Mouse (Mus musculus) lung, adult 10 weeks (tissue): ENCODE results near the gene Agxt. TPM values are rescaled to one million over a fixed set of nuclear protein-coding genes. Genes with fewer than 3 reads are reported as not detected.

Experiments
- polyA plus RNA-seq: library from polyadenylated mRNA; stranded (reverse); fragments of 350-450 nt; fragmentation: Illumina TruSeq; extraction: RNeasy Lipid Tissue Mini Kit (QIAGEN cat#74804); gene quantifications from one replicate; pipeline ENCODE4 v1.2.3, GENCODE M21; 2014; ENCODE audit warnings: low read depth, low replicate concordance; ENCODE audit not compliant: insufficient read depth

Agxt gene
- polyA plus RNA-seq: not detected

DNA sequence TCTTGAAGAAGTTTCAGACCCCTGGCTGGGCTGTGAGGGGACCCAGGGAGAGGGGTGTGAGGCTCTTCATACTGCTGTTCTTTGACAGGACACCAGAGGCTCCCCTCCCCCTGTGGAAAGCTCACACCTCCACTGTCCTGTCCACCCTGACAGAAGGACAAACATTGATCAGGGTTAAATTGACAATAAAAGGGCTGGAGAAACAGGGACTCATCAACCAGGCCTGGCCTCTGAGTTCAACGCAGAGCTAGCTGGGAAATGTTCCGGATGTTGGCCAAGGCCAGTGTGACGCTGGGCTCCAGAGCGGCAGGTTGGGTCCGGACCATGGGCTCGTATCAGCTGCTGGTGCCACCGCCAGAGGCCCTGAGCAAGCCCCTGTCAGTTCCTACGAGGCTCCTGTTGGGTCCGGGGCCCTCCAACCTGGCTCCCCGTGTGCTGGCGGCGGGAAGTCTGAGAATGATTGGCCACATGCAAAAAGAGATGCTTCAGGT, at the start of gene Agxt:
Gene Agxt (plus strand): TSS at position 205 of the 491 bp plus-strand sequence.

DNA sequence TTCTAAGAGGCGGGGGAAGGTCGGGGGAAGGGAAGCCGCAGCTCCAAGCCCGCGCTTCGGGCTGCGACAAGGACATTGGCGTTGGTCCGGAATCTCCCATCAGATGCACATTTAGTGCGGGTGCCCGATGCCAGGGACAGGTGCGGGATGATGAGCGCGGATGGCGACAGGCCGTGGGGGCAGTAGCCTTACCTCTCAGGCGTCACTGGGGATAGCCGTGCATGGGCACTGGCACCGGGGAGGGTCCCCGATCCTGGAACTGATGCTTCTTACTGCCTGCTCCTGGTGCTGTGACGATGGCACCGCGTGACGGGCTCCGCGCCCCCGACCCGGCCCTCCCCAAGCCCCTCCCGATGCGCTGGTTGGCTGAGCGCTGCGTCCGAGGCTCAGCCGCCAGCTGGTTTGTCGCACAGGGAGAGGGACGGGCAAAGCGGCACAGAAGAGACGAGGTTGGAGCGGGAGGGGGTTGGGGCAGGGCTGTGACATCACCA, 33.4 kb upstream of the Agxt start, which contains the start of gene Kif1a:
Gene Kif1a (minus strand): TSS at position 381 of the 491 bp plus-strand sequence.

DNA sequence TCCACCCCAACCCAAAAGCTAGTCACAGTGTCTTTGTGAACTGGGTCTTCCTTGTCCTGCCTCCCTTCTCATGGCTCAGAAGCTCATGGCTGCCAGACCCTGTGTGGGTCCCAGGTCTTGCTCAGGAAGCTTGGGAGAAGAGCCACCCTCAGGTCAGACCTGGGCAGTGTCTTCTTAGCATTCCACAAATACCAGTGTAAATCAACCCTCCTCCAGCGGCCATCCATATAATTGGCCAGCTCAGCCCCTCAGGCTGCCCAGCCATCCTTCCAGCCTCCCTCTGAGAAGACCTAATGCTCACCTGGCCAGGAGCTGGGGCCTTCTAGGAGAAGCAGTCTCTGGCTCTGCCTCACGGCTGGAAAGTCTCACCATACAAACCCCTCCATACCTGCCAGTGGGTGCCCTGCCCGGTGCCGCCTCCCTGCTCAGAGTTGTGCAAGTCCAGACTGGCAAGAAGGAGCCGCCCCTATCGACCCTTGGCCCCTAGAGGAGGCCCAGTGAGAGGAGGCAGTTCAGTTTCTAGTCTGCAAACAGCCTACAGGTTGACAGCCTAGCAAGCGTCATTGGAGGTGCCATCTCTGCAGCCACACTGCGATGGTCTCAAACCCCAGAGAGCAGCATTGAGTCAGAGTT, 25.6 kb downstream of the Agxt start, which contains the start of gene 2310007B03Rik:
Gene 2310007B03Rik (minus strand): TSS at position 448 of the 633 bp plus-strand sequence.

DNA sequence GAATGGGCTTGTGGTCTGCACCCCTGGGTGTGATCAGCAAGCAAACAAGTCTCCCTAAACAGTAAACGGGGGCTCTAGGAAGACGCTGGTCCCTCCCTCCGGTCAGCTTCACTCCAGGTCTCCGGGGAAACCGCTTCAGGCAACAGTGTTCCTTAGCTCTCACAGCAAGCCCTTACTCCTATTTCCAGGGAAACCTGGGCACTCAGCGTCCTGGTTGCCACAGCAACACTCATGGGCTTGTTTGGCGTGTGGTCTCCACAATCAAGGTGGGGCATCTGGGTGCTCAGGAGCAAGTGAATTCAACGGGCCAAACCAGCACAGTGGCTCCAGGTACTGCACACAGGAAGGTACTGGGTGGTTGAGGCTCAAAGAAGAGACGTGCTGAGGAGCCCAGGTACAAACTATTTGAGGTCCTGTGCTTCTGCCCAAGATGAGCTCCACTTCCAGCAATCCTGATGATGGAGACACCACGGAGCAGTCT, 33.3 kb downstream of the Agxt start, which contains the start of gene Crocc2:
Gene Crocc2 (plus strand): TSS at position 431 of the 481 bp plus-strand sequence.

Other genes with a start within 250 kb of the Agxt start
- 0.85 TPM for gene Ankmy1, start 232.3 kb upstream of the Agxt start, polyA plus RNA-seq
- 12.0 TPM for gene Dusp28, start 228.3 kb upstream of the Agxt start, polyA plus RNA-seq
- 72.0 TPM for gene Rnpepl1, start 224.5 kb upstream of the Agxt start, polyA plus RNA-seq
- 11.5 TPM for gene Capn10, start 200.9 kb upstream of the Agxt start, polyA plus RNA-seq
- 1.8 TPM for gene Gpr35, start 184.4 kb upstream of the Agxt start, polyA plus RNA-seq
- gene Aqp12, start 128.9 kb upstream of the Agxt start, polyA plus RNA-seq: not detected
- gene Kif1a, start 33.3 kb upstream of the Agxt start, polyA plus RNA-seq: 0.69 TPM
- 25.5 TPM for gene 2310007B03Rik, start 25.7 kb downstream of the Agxt start, polyA plus RNA-seq
- 0.73 TPM for gene Crocc2, start 33.5 kb downstream of the Agxt start, polyA plus RNA-seq
- gene Sned1, start 100.6 kb downstream of the Agxt start, polyA plus RNA-seq: 4.2 TPM
- 16.8 TPM for gene Mterf4, start 170.7 kb downstream of the Agxt start, polyA plus RNA-seq
- gene Ppp1r7, start 207.6 kb downstream of the Agxt start, polyA plus RNA-seq: 10.9 TPM
- gene Pask, start 208.2 kb downstream of the Agxt start, polyA plus RNA-seq: 0.58 TPM
- gene Ano7, start 238.7 kb downstream of the Agxt start, polyA plus RNA-seq: not detected